Mouse (Mus musculus): ENCODE data around the gene Kcnn3. TPM values are rescaled to one million over a fixed set of nuclear protein-coding genes. Genes with fewer than 3 reads are reported as not detected.

Gene Kcnn3
- total RNA-seq, 2 experiments from 2014 or later = 25.6 to 29.1 TPM

GRCm38 (mm10) chr3:89496366-89496765, 23.6 kb upstream of the Kcnn3 start:
- Histone ChIP-seq H3K27ac (no peak overlapping the region), H3K4me3 (no peak overlapping the region)
- TF ChIP-seq CTCF (conservative IDR thresholded peaks at IDR 0.05) = peak; percentile 24; the same call in 1 of the 2 replicates
- DNase-seq (ENCODE audit: low spot score in 2 of 2) = no peak

GRCm38 (mm10) chr3:89499696-89500095, 20.3 kb upstream of the Kcnn3 start:
- H3K4me3 ChIP-seq = no peak overlapping the region
- TF ChIP-seq CTCF (conservative IDR thresholded peaks at IDR 0.05) = no peak
- DNase-seq (ENCODE audit: low spot score in 2 of 2) = no peak
- H3K27ac ChIP-seq = no peak overlapping the region

DNA sequence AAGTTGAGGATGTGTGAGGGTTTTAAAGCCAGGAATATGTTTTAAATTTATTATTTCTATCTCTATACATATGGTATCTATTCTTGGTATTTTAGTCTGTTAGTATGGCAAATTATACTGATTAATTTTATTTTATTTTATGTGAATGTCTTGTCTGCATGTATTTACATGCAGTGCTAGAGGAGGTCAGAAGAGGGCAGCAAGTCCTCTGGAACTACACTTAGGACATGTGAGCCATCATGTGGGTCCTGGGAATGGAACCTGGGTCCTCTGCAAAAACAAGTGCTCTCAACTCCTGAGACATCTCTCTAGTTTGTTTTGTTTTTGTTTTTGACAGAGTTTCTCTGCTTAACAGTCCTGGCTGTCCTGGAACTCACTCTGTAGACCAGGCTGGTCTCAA, 18.5 kb upstream of the Kcnn3 start:
- peak; percentile 67 for TF ChIP-seq CTCF (conservative IDR thresholded peaks at IDR 0.05)
- Histone ChIP-seq H3K4me3 (no peak overlapping the region), H3K27ac (no peak overlapping the region)
- DNase-seq (ENCODE audit: low spot score in 2 of 2) = no peak

- no peak for TF ChIP-seq CTCF (conservative IDR thresholded peaks at IDR 0.05)
- H3K27ac ChIP-seq = no peak overlapping the region
- no peak overlapping the region for H3K4me3 ChIP-seq
- no peak for DNase-seq (ENCODE audit: low spot score in 2 of 2)
Observed at GRCm38 (mm10) chr3:89502551-89502950, 17.4 kb upstream of the Kcnn3 start.

DNA sequence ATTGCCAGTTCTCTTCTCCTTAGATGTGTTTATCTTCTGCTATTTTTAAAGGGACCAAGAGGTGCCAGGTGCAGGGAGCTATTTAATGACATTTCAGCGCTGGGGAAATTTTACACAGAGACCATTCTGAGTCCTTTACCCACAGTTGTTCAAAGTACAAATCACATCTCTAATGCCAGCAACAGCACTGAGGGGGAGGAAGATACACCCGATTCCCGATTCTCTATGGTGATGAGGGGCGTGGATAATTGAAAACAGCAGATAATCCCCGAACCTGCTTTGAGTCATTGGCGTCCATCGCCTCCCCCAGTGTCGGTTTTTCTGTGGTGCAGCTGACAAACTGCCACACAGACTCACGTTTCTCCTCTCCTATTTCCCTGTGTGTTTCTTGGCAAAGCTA, 11.9 kb upstream of the Kcnn3 start:
- TF ChIP-seq CTCF (conservative IDR thresholded peaks at IDR 0.05) = no peak
- peak; percentile 47 to 71 for DNase-seq (ENCODE audit: low spot score in 2 of 2)
- Histone ChIP-seq H3K4me3 (no peak overlapping the region), H3K27ac (peak overlapping the region; percentile 87)

- Histone ChIP-seq H3K4me3 (no peak overlapping the region; the same call in 1 of the 2 replicates), H3K27ac (peak overlapping the region; percentile 46; the same call in 1 of the 2 replicates)
- DNase-seq (ENCODE audit: low spot score in 2 of 2) = peak; percentile 52 to 63
- peak; percentile 80 for TF ChIP-seq CTCF (conservative IDR thresholded peaks at IDR 0.05)
Observed at GRCm38 (mm10) chr3:89510979-89511378, 9.0 kb upstream of the Kcnn3 start.

DNA sequence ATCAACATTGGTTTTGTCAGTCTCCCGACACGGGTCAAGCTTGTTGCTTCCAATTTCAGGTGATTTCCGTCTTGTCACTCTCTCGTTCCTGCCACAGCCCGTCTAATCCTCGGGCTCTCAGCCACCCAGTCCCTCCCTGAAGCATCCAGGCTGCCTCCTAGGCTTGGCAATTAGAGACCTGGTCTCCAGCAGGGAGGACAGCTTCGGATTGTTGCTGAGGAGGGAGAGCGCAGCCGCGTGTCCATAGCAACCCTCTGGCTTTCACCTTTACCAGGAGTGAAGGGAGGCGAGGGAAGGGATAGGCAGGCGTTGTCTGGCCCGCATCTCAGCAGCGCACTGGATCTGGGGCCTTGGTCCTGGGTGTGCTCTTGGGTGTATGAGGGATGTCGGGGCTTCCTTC, 8.6 kb upstream of the Kcnn3 start:
- no peak for DNase-seq (ENCODE audit: low spot score in 2 of 2)
- Histone ChIP-seq H3K27ac (peak overlapping the region; percentile 46; the same call in 1 of the 2 replicates), H3K4me3 (no peak overlapping the region; the same call in 1 of the 2 replicates)
- no peak for TF ChIP-seq CTCF (conservative IDR thresholded peaks at IDR 0.05)

DNA sequence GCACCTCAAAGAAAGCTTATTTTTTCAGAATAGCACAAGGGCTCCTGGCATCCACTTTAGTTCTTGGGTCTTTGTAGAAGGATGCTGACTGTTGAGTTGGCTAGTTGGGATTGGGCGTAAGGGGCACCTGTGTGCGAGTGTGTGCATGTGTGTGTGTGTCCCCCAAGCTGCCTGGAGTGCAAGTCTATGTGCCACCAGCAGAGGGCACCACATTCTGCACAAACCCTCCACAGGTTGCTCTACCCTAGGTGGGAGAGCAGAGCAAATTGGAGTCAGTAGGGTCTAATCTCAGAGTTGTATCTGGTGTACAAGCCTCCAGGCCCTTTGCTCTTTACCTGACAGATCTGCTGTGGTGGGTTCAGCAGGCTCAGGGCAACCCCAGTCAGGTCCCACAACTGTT, 7.7 kb upstream of the Kcnn3 start:
- no peak overlapping the region for H3K27ac ChIP-seq
- peak in 1 of 2 experiments; percentile 47 for DNase-seq (ENCODE audit: low spot score in 2 of 2)
- peak; percentile 83 for TF ChIP-seq CTCF (conservative IDR thresholded peaks at IDR 0.05)
- H3K4me3 ChIP-seq = no peak overlapping the region

- TF ChIP-seq CTCF (conservative IDR thresholded peaks at IDR 0.05) = no peak
- no peak for DNase-seq (ENCODE audit: low spot score in 2 of 2)
- Histone ChIP-seq H3K27ac (no peak overlapping the region), H3K4me3 (no peak overlapping the region)
Observed at GRCm38 (mm10) chr3:89515444-89515843, 4.5 kb upstream of the Kcnn3 start.

DNA sequence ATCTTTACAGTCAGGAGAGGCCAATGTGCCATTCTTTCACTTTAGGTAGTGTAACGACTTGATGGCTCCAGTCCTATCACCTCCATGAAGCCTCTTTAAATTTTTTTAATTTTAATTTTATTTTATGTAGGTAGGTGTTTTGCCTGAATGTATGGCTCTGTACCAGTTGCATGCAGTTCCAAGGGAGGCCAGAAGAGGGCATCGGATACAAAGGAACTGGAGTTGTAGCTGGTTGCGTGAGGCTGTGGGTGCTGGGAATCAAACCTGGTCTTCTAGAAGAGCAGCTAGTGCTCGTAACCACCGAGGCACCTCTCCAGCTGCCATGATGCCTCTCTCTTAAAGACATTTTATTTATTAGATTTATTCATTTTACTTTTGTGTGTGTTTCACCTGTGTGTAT, 3.6 kb upstream of the Kcnn3 start:
- no peak for DNase-seq (ENCODE audit: low spot score in 2 of 2)
- H3K4me3 ChIP-seq = no peak overlapping the region
- peak; percentile 62 for TF ChIP-seq CTCF (conservative IDR thresholded peaks at IDR 0.05)
- no peak overlapping the region for H3K27ac ChIP-seq

DNA sequence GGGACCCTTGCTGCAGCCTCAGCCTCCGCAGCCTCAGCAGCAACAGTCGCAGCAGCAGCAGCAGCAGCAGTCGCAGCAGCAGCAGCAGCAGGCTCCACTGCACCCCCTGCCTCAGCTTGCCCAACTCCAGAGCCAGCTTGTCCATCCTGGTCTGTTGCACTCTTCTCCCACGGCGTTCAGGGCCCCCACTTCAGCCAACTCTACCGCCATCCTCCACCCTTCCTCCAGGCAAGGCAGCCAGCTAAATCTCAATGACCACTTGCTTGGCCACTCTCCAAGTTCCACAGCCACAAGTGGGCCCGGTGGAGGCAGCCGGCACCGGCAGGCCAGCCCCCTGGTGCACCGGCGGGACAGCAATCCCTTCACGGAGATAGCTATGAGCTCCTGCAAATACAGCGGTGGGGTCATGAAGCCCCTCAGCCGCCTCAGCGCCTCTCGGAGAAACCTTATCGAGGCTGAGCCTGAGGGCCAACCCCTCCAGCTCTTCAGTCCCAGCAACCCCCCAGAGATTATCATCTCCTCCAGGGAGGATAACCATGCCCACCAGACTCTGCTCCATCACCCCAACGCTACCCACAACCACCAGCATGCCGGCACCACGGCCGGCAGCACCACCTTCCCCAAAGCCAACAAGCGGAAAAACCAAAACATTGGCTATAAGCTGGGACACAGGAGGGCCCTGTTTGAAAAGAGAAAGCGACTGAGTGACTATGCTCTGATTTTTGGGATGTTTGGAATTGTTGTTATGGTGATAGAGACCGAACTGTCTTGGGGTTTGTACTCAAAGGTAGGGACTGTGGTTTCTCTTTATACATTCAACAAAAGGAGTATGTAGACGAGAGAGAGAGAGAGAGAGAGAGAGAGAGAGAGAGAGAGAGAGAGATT, 896 bp downstream of the Kcnn3 start:
- DNase-seq (ENCODE audit: low spot score in 2 of 2) = no peak
- peak overlapping the region; percentile 73 for H3K4me3 ChIP-seq
- H3K27ac ChIP-seq = peak overlapping the region; percentile 84
- TF ChIP-seq CTCF (conservative IDR thresholded peaks at IDR 0.05) = no peak

GRCm38 (mm10) chr3:89521503-89521854, 1.5 kb downstream of the Kcnn3 start:
- Histone ChIP-seq H3K27ac (peak overlapping the region; percentile 84), H3K4me3 (peak overlapping the region; percentile 73)
- no peak for TF ChIP-seq CTCF (conservative IDR thresholded peaks at IDR 0.05)
- DNase-seq (ENCODE audit: low spot score in 2 of 2) = no peak

DNA sequence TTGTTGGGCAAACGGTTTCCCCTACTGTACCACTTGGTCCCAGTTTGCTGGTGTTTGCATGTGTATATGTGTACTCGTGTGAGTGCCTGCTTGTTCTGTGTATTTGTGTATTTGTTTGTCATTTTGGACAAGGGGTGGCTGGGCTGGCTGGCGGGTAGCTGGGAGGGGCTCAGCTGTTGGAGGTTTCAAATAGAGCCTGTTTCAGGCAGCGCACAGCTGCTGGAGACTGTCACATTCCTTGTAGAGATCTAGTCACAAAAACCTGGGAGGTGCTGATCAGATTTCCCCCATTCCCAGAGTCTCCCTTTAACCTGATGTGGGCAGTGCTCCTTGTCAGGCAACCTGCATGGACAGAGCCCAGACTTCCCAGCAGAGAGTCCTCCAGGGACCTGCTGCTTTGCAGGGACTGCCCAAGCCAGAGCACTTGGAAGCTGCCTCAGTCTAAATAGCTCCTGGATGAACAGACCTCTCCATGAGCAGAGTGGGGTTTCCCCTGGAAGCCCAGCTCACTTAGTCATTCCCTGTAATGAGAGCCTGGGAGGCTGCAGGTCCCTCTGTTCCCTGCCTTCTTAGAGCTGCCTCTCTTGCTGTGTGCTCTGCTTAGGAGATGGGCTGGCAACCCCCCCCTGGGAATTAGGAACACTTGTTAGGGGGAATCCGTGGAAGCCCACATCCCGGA, 2.6 kb downstream of the Kcnn3 start:
- Histone ChIP-seq H3K4me3 (peak overlapping the region; percentile 73), H3K27ac (peak overlapping the region; percentile 84)
- no peak for TF ChIP-seq CTCF (conservative IDR thresholded peaks at IDR 0.05)
- DNase-seq (ENCODE audit: low spot score in 2 of 2) = no peak
